Mouse (Mus musculus) gastrocnemius, adult 8-10 months (tissue): ENCODE data around the gene Med20. TPM values are rescaled to one million over a fixed set of nuclear protein-coding genes. Genes with fewer than 3 reads are reported as not detected.

Experiments
- total RNA-seq, 4 experiments: library from RNA; stranded (reverse); gene quantifications; 2 replicates each; pipeline ENCODE4 v1.2.4; 2022

Med20 gene
- total RNA-seq, 4 experiments from 2014 or later = 13.3 to 19.3 (median 18.1) TPM

Other genes with a start within 250 kb of the Med20 start
- gene Mrps10, start 242.7 kb upstream of the Med20 start, total RNA-seq = 10 to 100 TPM; 30.5 to 33.5 (median 32.1) TPM
- gene Guca1b, start 226.2 kb upstream of the Med20 start, total RNA-seq = under 1 TPM in 3 of 4 experiments, not detected in 1; 0.16 to 0.36 (median 0.34) TPM
- gene Guca1a, start 211.0 kb upstream of the Med20 start, total RNA-seq = under 1 TPM in 1 of 4 experiments, not detected in 3; 0.35 TPM
- gene AI661453, start 175.0 kb upstream of the Med20 start, total RNA-seq = under 1 TPM in 3 of 4 experiments, not detected in 1; 0.16 to 0.64 (median 0.19) TPM
- gene 1700001C19Rik, start 174.2 kb upstream of the Med20 start, total RNA-seq = not detected
- gene Taf8, start 109.3 kb upstream of the Med20 start, total RNA-seq = 10 to 100 TPM; 10.0 to 12.6 (median 11.2) TPM
- 10 to 100 TPM; 12.2 to 19.2 (median 16.1) TPM for gene Ccnd3, start 106.5 kb upstream of the Med20 start, total RNA-seq
- gene Bysl, start 90 bp upstream of the Med20 start, total RNA-seq = 10 to 100 TPM; 13.8 to 16.5 (median 14.2) TPM
- gene Gm20517, start within 50 bp of the Med20 start, total RNA-seq = 1 to 10 TPM in 3 of 4 experiments, under 1 TPM in 1; 0.77 to 2.8 (median 1.6) TPM
- gene Usp49, start 19.1 kb downstream of the Med20 start, total RNA-seq = 1 to 10 TPM; 2.0 to 3.4 (median 3.2) TPM
- gene Tomm6, start 76.8 kb downstream of the Med20 start, total RNA-seq = 100 to 1,000 TPM; 106 to 129 (median 114) TPM
- 1 to 10 TPM; 4.3 to 6.0 (median 5.2) TPM for gene Frs3, start 77.4 kb downstream of the Med20 start, total RNA-seq
- under 1 TPM in 2 of 4 experiments, not detected in 2; 0.17 to 0.39 TPM for gene Gm21981, start 82.9 kb downstream of the Med20 start, total RNA-seq
- 1 to 10 TPM in 3 of 4 experiments, under 1 TPM in 1; 0.56 to 3.3 (median 2.3) TPM for gene Prickle4, start 83.2 kb downstream of the Med20 start, total RNA-seq
- gene Pgc, start 115.3 kb downstream of the Med20 start, total RNA-seq = not detected
- 100 to 1,000 TPM; 102 to 107 (median 103) TPM for gene Tfeb, start 125.4 kb downstream of the Med20 start, total RNA-seq
- gene Mdfi, start 223.1 kb downstream of the Med20 start, total RNA-seq = 1 to 10 TPM in 1 of 4 experiments, under 1 TPM in 3; 0.32 to 1.4 (median 0.55) TPM